Mouse (Mus musculus): ENCODE measurements around the gene Anpep. TPM values are rescaled to one million over a fixed set of nuclear protein-coding genes. Genes with fewer than 3 reads are reported as not detected.

Gene Anpep
- polyA plus RNA-seq, 1 experiment from 2014 or later = 26.6 TPM

GRCm38 (mm10) chr7:79808561-79808960, 52.3 kb downstream of the Anpep start:
- Histone ChIP-seq H3K9me3 (replicated peaks; ENCODE audit: control insufficient read depth, low read length) (no peaks in the 10 kb centered on the region), H3K4me1 (ENCODE audit: control insufficient read depth, low read depth, low read length) (no peaks in the 10 kb centered on the region; the same call in 1 of the 2 replicates), H3K27me3 (ENCODE audit: control insufficient read depth, insufficient read depth, low read depth, low read length) (peaks cover 16% of the 10 kb centered on the region), H3K4me2 (ENCODE audit: low read depth, low read length) (no peak overlapping the region), H3K27ac (ENCODE audit: low read length) (no peak overlapping the region), H3K4me3 (ENCODE audit: low read depth, low read length) (no peak overlapping the region), H3K9ac (ENCODE audit: low read depth, low read length) (no peak overlapping the region), H3K36me3 (ENCODE audit: control insufficient read depth, insufficient read depth) (no peaks in the 10 kb centered on the region)
- 67% methylated on average over 7 of the region's 7 CpGs for WGBS (ENCODE audit: insufficient replicate concordance)
- ATAC-seq (ENCODE audit: low read depth) = no peak

- no peak for ATAC-seq (ENCODE audit: low read depth)
- WGBS (ENCODE audit: insufficient replicate concordance) = 41% methylated on average over 2 of the region's 2 CpGs
- no peaks in the 10 kb centered on the region for H3K9me3 ChIP-seq (replicated peaks; ENCODE audit: control insufficient read depth, low read length)
- no peak overlapping the region for H3K4me3 ChIP-seq (ENCODE audit: low read depth, low read length)
- H3K27ac ChIP-seq (ENCODE audit: low read length) = no peak overlapping the region
- no peaks in the 10 kb centered on the region for H3K27me3 ChIP-seq (ENCODE audit: control insufficient read depth, insufficient read depth, low read depth, low read length)
- no peak overlapping the region for H3K9ac ChIP-seq (ENCODE audit: low read depth, low read length)
- no peaks in the 10 kb centered on the region for H3K36me3 ChIP-seq (ENCODE audit: control insufficient read depth, insufficient read depth)
- H3K4me1 ChIP-seq (ENCODE audit: control insufficient read depth, low read depth, low read length) = no peaks in the 10 kb centered on the region
- no peak overlapping the region for H3K4me2 ChIP-seq (ENCODE audit: low read depth, low read length)
Measured at GRCm38 (mm10) chr7:79803887-79804286, 57.0 kb downstream of the Anpep start.

- no peak for ATAC-seq (ENCODE audit: low read depth)
- Histone ChIP-seq H3K9me3 (replicated peaks; ENCODE audit: control insufficient read depth, low read length) (no peaks in the 10 kb centered on the region), H3K4me3 (ENCODE audit: low read depth, low read length) (no peak overlapping the region), H3K27ac (ENCODE audit: low read length) (no peak overlapping the region), H3K4me2 (ENCODE audit: low read depth, low read length) (no peak overlapping the region), H3K36me3 (ENCODE audit: control insufficient read depth, insufficient read depth) (no peaks in the 10 kb centered on the region), H3K9ac (ENCODE audit: low read depth, low read length) (no peak overlapping the region), H3K4me1 (ENCODE audit: control insufficient read depth, low read depth, low read length) (no peaks in the 10 kb centered on the region), H3K27me3 (ENCODE audit: control insufficient read depth, insufficient read depth, low read depth, low read length) (no peaks in the 10 kb centered on the region)
- WGBS (ENCODE audit: insufficient replicate concordance) = 57% methylated on average over 5 of the region's 5 CpGs
Measured at GRCm38 (mm10) chr7:79802037-79802436, 58.8 kb downstream of the Anpep start.

- no peak overlapping the region for H3K4me3 ChIP-seq (ENCODE audit: low read depth, low read length)
- WGBS (ENCODE audit: insufficient replicate concordance) = 69% methylated on average over 11 of the region's 11 CpGs
- no peaks in the 10 kb centered on the region for H3K9me3 ChIP-seq (replicated peaks; ENCODE audit: control insufficient read depth, low read length)
- no peaks in the 10 kb centered on the region for H3K27me3 ChIP-seq (ENCODE audit: control insufficient read depth, insufficient read depth, low read depth, low read length)
- H3K4me1 ChIP-seq (ENCODE audit: control insufficient read depth, low read depth, low read length) = no peaks in the 10 kb centered on the region
- no peak overlapping the region for H3K27ac ChIP-seq (ENCODE audit: low read length)
- H3K9ac ChIP-seq (ENCODE audit: low read depth, low read length) = no peak overlapping the region
- no peak for ATAC-seq (ENCODE audit: low read depth)
- H3K36me3 ChIP-seq (ENCODE audit: control insufficient read depth, insufficient read depth) = no peaks in the 10 kb centered on the region
- no peak overlapping the region for H3K4me2 ChIP-seq (ENCODE audit: low read depth, low read length)
Measured at GRCm38 (mm10) chr7:79801391-79801790, 59.5 kb downstream of the Anpep start.

- Histone ChIP-seq H3K9ac (ENCODE audit: low read depth, low read length) (no peak overlapping the region), H3K4me2 (ENCODE audit: low read depth, low read length) (no peak overlapping the region), H3K27me3 (ENCODE audit: control insufficient read depth, insufficient read depth, low read depth, low read length) (no peaks in the 10 kb centered on the region), H3K4me1 (ENCODE audit: control insufficient read depth, low read depth, low read length) (no peaks in the 10 kb centered on the region), H3K4me3 (ENCODE audit: low read depth, low read length) (no peak overlapping the region), H3K9me3 (replicated peaks; ENCODE audit: control insufficient read depth, low read length) (no peaks in the 10 kb centered on the region), H3K36me3 (ENCODE audit: control insufficient read depth, insufficient read depth) (no peaks in the 10 kb centered on the region), H3K27ac (ENCODE audit: low read length) (no peak overlapping the region)
- no peak for ATAC-seq (ENCODE audit: low read depth)
- 61% methylated on average over 4 of the region's 4 CpGs for WGBS (ENCODE audit: insufficient replicate concordance)
Measured at GRCm38 (mm10) chr7:79800336-79800735, 60.5 kb downstream of the Anpep start.

- Histone ChIP-seq H3K27me3 (ENCODE audit: control insufficient read depth, insufficient read depth, low read depth, low read length) (peaks cover 1% of the 10 kb centered on the region; the same call in 1 of the 2 replicates), H3K9me3 (replicated peaks; ENCODE audit: control insufficient read depth, low read length) (no peaks in the 10 kb centered on the region), H3K9ac (ENCODE audit: low read depth, low read length) (no peak overlapping the region), H3K36me3 (ENCODE audit: control insufficient read depth, insufficient read depth) (no peaks in the 10 kb centered on the region), H3K4me3 (ENCODE audit: low read depth, low read length) (no peak overlapping the region), H3K27ac (ENCODE audit: low read length) (no peak overlapping the region), H3K4me2 (ENCODE audit: low read depth, low read length) (no peak overlapping the region), H3K4me1 (ENCODE audit: control insufficient read depth, low read depth, low read length) (no peaks in the 10 kb centered on the region)
- no peak for ATAC-seq (ENCODE audit: low read depth)
- 50% methylated on average over 6 of the region's 6 CpGs for WGBS (ENCODE audit: insufficient replicate concordance)
Measured at GRCm38 (mm10) chr7:79799506-79799905, 61.4 kb downstream of the Anpep start.

- 1% methylated on average over 8 of the region's 8 CpGs for WGBS (ENCODE audit: insufficient replicate concordance)
- no peak for ATAC-seq (ENCODE audit: low read depth)
- no peaks in the 10 kb centered on the region for H3K4me1 ChIP-seq (ENCODE audit: control insufficient read depth, low read depth, low read length)
Measured at GRCm38 (mm10) chr7:79799048-79799447, 61.8 kb downstream of the Anpep start.

GRCm38 (mm10) chr7:79798606-79799005, 62.3 kb downstream of the Anpep start:
- Histone ChIP-seq H3K9ac (ENCODE audit: low read depth, low read length) (no peak overlapping the region), H3K36me3 (ENCODE audit: control insufficient read depth, insufficient read depth) (no peaks in the 10 kb centered on the region), H3K27me3 (ENCODE audit: control insufficient read depth, insufficient read depth, low read depth, low read length) (peaks cover 10% of the 10 kb centered on the region), H3K27ac (ENCODE audit: low read length) (no peak overlapping the region), H3K9me3 (replicated peaks; ENCODE audit: control insufficient read depth, low read length) (no peaks in the 10 kb centered on the region), H3K4me2 (ENCODE audit: low read depth, low read length) (no peak overlapping the region), H3K4me3 (ENCODE audit: low read depth, low read length) (no peak overlapping the region), H3K4me1 (ENCODE audit: control insufficient read depth, low read depth, low read length) (no peaks in the 10 kb centered on the region)
- no peak for ATAC-seq (ENCODE audit: low read depth)
- WGBS (ENCODE audit: insufficient replicate concordance) = 14% methylated on average over 5 of the region's 5 CpGs

More at GRCm38 (mm10) chr7:79799048-79799447, 61.8 kb downstream of the Anpep start:
- no peaks in the 10 kb centered on the region for H3K9me3 ChIP-seq (replicated peaks; ENCODE audit: control insufficient read depth, low read length)
- no peaks in the 10 kb centered on the region for H3K36me3 ChIP-seq (ENCODE audit: control insufficient read depth, insufficient read depth)
- no peak overlapping the region for H3K9ac ChIP-seq (ENCODE audit: low read depth, low read length)
- peaks cover 6% of the 10 kb centered on the region for H3K27me3 ChIP-seq (ENCODE audit: control insufficient read depth, insufficient read depth, low read depth, low read length)
- H3K4me3 ChIP-seq (ENCODE audit: low read depth, low read length) = no peak overlapping the region
- no peak overlapping the region for H3K4me2 ChIP-seq (ENCODE audit: low read depth, low read length)
- no peak overlapping the region for H3K27ac ChIP-seq (ENCODE audit: low read length)

GRCm38 (mm10) chr7:79793688-79794087, 67.2 kb downstream of the Anpep start, which contains the start of gene Mesp1:
Gene Mesp1 (minus strand): TSS chr7:79793788.
- Histone ChIP-seq H3K9ac (ENCODE audit: low read depth, low read length) (no peak within 1 kb of the TSS), H3K27me3 (ENCODE audit: control insufficient read depth, insufficient read depth, low read depth, low read length) (peaks cover 40% of the 10 kb centered on the region), H3K36me3 (ENCODE audit: control insufficient read depth, insufficient read depth) (no peaks in the 10 kb centered on the region), H3K4me3 (ENCODE audit: low read depth, low read length) (peak within 1 kb of the TSS; percentile 48), H3K4me1 (ENCODE audit: control insufficient read depth, low read depth, low read length) (peaks cover 3% of the 10 kb centered on the region; the same call in 1 of the 2 replicates), H3K4me2 (ENCODE audit: low read depth, low read length) (peak within 1 kb of the TSS; percentile 60), H3K27ac (ENCODE audit: low read length) (no peak within 1 kb of the TSS), H3K9me3 (replicated peaks; ENCODE audit: control insufficient read depth, low read length) (no peaks in the 10 kb centered on the region)
- WGBS (ENCODE audit: insufficient replicate concordance) = 48% methylated on average over 6 of the region's 6 CpGs
- no peak for ATAC-seq (ENCODE audit: low read depth)

Data from liver, embryonic 16.5 days (tissue).